9 mouse cellular contexts compared by ENCODE assay signal in the genomic region with DNA sequence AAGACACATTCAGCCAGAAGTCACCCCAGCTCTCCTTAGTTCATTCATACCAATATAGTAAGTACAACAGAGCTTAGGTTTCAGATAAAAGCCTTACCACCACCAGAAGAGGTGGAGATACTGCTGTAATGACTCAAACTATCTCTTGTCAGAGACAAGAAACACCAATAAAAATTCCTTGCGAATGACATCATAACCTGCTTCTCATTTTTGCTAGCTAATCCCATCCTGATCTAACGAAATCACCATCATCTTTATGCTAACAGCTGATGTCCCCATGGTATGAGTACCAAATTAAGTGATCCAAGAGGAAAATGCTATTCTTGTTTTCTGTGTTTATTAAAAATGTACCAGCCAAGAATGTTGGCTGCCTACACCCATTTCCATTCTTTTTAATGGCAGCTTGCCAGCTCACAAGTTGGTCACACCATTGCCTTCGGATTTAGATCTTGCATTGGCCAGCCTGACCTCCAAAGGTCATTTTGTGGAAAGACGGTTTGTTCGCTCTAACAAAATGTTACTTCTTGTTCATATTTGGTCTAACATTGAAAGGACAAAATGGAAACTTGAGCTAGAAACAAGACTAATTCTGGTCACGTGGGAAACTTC. TPM values are rescaled to one million over a fixed set of nuclear protein-coding genes. Genes with fewer than 3 reads are reported as not detected.
DNase-seq lines count a peak whose midpoint lies in the region; ATAC-seq and TF ChIP-seq lines count a peak whose summit lies in the region.
"Had no signal": no experiment of that assay in that cellular context is flagged by ENCODE, and none has a peak within 500 bp of the region (broad histone marks: within the 10 kb centered on the region; RNA-seq: fewer than 3 reads in every experiment).

No protein-coding gene starts in this region.

- H3K27ac ChIP-seq in forebrain, postnatal 0 days (ENCODE audit: low read depth, low read length) = no peak overlapping the region
- no peak overlapping the region for H3K27ac ChIP-seq in forebrain, embryonic 11.5 days (ENCODE audit: low read depth, low read length)
- no peak overlapping the region for H3K27ac ChIP-seq in kidney, adult 2 months (ENCODE audit: insufficient read depth, low read depth, low read length)

- intact Hi-C loops in left cerebral cortex, postnatal 4 days (cut with DNase I) = loop anchor here (10.0 kb wide), 2 partner anchors 63 to 93 kb away; no protein-coding TSS in a partner anchor

- 0 out of 2 replicates have a peak overlapping the region, but pooled peaks have one; percentile 63 for H3K4me2 ChIP-seq in forebrain, postnatal 0 days (ENCODE audit: low read depth)
- H3K4me2 ChIP-seq in forebrain, embryonic 11.5 days (ENCODE audit: low read depth, low read length, severe bottlenecking) = no peak overlapping the region

- H3K9me3 ChIP-seq in forebrain, postnatal 0 days (ENCODE audit: low read length) = no peaks in the 10 kb centered on the region
- H3K9me3 ChIP-seq in forebrain, embryonic 11.5 days (ENCODE audit: control insufficient read depth, low read length) = no peaks in the 10 kb centered on the region

- WGBS in forebrain, postnatal 0 days = 69% methylated on average over 6 of the region's 6 CpGs
- WGBS in forebrain, embryonic 11.5 days = 82% methylated on average over 6 of the region's 6 CpGs
- 49% methylated on average over 6 of the region's 6 CpGs for WGBS in kidney, adult 2 months

- no peaks in the 10 kb centered on the region for H3K36me3 ChIP-seq in forebrain, postnatal 0 days (ENCODE audit: insufficient read depth)
- H3K36me3 ChIP-seq in forebrain, embryonic 11.5 days (ENCODE audit: control insufficient read depth, insufficient read depth, low read length) = no peaks in the 10 kb centered on the region
- no peaks in the 10 kb centered on the region for H3K36me3 ChIP-seq in kidney, adult 2 months (ENCODE audit: control insufficient read depth, insufficient read depth, low read length)

- TF ChIP-seq CTCF in forebrain, postnatal 0 days (IDR thresholded peaks at IDR 0.05; ENCODE audit: low read depth) = no peak
- TF ChIP-seq CTCF in kidney, adult 2 months (conservative IDR thresholded peaks at IDR 0.05; ENCODE audit: insufficient read depth, insufficient read length, low read depth, low read length) = no peak

- no peak for DNase-seq in forebrain, postnatal 0 days
- no peak for DNase-seq in forebrain, embryonic 11.5 days (ENCODE audit: low spot score)
- DNase-seq in kidney, adult 2 months = peak; percentile 73
- DNase-seq in kidney, postnatal 4 days = no peak
- DNase-seq in adipocyte (ENCODE audit: low spot score) = peak; percentile 66
- peak; percentile 36 for DNase-seq in lung, postnatal 14 days
- no peak for DNase-seq in embryo, embryonic 10.5 days (ENCODE audit: low spot score)
- DNase-seq in left cerebral cortex, postnatal 4 days = no peak

- peaks cover 10% of the 10 kb centered on the region for H3K4me1 ChIP-seq in forebrain, postnatal 0 days (ENCODE audit: insufficient read depth)
- H3K4me1 ChIP-seq in forebrain, embryonic 11.5 days (replicated peaks; ENCODE audit: control insufficient read depth, insufficient read depth, low read length) = peaks cover 3% of the 10 kb centered on the region; the same call in 1 of the 2 replicates
- peaks cover 3% of the 10 kb centered on the region; the same call in 1 of the 2 replicates for H3K4me1 ChIP-seq in kidney, adult 2 months (ENCODE audit: control insufficient read depth, insufficient read depth, low read length)

- TF ChIP-seq POLR2A in kidney, adult 2 months (IDR thresholded peaks at IDR 0.05; ENCODE audit: low read depth, low read length) = no peak

- no peaks in the 10 kb centered on the region for H3K27me3 ChIP-seq in forebrain, postnatal 0 days (ENCODE audit: insufficient read depth, low read length)
- no peaks in the 10 kb centered on the region for H3K27me3 ChIP-seq in forebrain, embryonic 11.5 days (ENCODE audit: control insufficient read depth, insufficient read depth, low read length)
- no peaks in the 10 kb centered on the region for H3K27me3 ChIP-seq in kidney, adult 2 months (replicated peaks; ENCODE audit: control insufficient read depth, insufficient read depth, low read length)

- no peak overlapping the region for H3K4me3 ChIP-seq in forebrain, postnatal 0 days (ENCODE audit: low read depth, low read length)
- H3K4me3 ChIP-seq in forebrain, embryonic 11.5 days (ENCODE audit: low read depth, low read length) = no peak overlapping the region
- H3K4me3 ChIP-seq in kidney, adult 2 months (ENCODE audit: insufficient read depth, low read depth, low read length) = no peak overlapping the region

- ATAC-seq in forebrain, postnatal 0 days = no peak
- no peak for ATAC-seq in forebrain, embryonic 11.5 days (replicated peaks; ENCODE audit: low FRiP score)
- ATAC-seq: CD4-positive, CD25-positive, alpha-beta regulatory T cell, adult 4 months had no signal

- H3K9ac ChIP-seq in forebrain, postnatal 0 days = no peak overlapping the region
- H3K9ac ChIP-seq in forebrain, embryonic 11.5 days (ENCODE audit: low read length) = no peak overlapping the region

RNA-seq across cellular contexts. Expression of a gene that starts 2.0 kb away (rescaled TPM):
- 75.0 and 88.0 TPM in 2 replicates for total RNA-seq in forebrain, postnatal 0 days (2014; rRNA removed)
- 8.1 and 16.0 TPM in 2 replicates for polyA plus RNA-seq in forebrain, postnatal 0 days (2015; fragmentation: Nextera tagmentation; extraction: Ambion mirVana)
- 40.8 and 42.4 TPM in 2 replicates for polyA plus RNA-seq in forebrain, embryonic 11.5 days (2014; fragmentation: Nextera tagmentation; extraction: Ambion mirVana)
- 9.5 and 10.1 TPM in 2 replicates for polyA plus RNA-seq in kidney, adult 2 months (2012; rRNA removed)
- 100 to 1,000 TPM; 177 to 186 TPM for total RNA-seq in left cerebral cortex, postnatal 4 days (2021)

Comparison
In these comparisons a context has a peak if more than half of its experiments do, and no peak if none do; other contexts are left out.
1. DNase-seq: peak in kidney, adult 2 months (single experiment), adipocyte (single experiment) and lung, postnatal 14 days (single experiment); none in forebrain, postnatal 0 days (single experiment), forebrain, embryonic 11.5 days (single experiment), kidney, postnatal 4 days (0 of 2), embryo, embryonic 10.5 days (single experiment) and left cerebral cortex, postnatal 4 days (single experiment).